Mouse (Mus musculus) lung, postnatal 0 days (tissue): ENCODE data around the gene Mast3. TPM values are rescaled to one million over a fixed set of nuclear protein-coding genes. Genes with fewer than 3 reads are reported as not detected.

ENCODE experiments used
- ATAC-seq: fragments of 200-750 bp; cut with Nextera tagmentation; 2 replicates; pipeline ENCODE4 v1.8.0; 2017; ENCODE audit warnings: moderate library complexity
- DNase-seq: peaks from one replicate; pipeline ENCODE4 v3.0.0-alpha.2; 2016; ENCODE audit warnings: low spot score
- H3K27ac ChIP-seq: fragments of 300-500 bp; sonication (generic); 2 replicates; pipeline ENCODE4 v1.5.1; 2014; ENCODE audit warnings: antibody characterized with exemption, mild to moderate bottlenecking, low read length, mixed read lengths
- H3K27me3 ChIP-seq: fragments of 300-500 bp; sonication (generic); replicated peaks from 2 replicates; pipeline ENCODE4 v1.6.1; 2014; ENCODE audit warnings: low read length, mixed read lengths; ENCODE audit not compliant: insufficient read depth
- H3K36me3 ChIP-seq: fragments of 300-500 bp; sonication (generic); 2 replicates; pipeline ENCODE4 v1.6.1; 2014; ENCODE audit warnings: low read length, mixed read lengths; ENCODE audit not compliant: insufficient read depth
- H3K4me1 ChIP-seq: fragments of 300-500 bp; sonication (generic); 2 replicates; pipeline ENCODE4 v1.6.1; 2014; ENCODE audit warnings: antibody characterized with exemption, low read depth, low read length, mixed read lengths; ENCODE audit not compliant: insufficient read depth
- H3K4me2 ChIP-seq: fragments of 300-500 bp; sonication (generic); replicated peaks from 2 replicates; pipeline ENCODE4 v1.6.1; 2014; ENCODE audit warnings: low read depth, mild to moderate bottlenecking, low read length, moderate library complexity, mixed read lengths
- H3K4me3 ChIP-seq: fragments of 300-500 bp; sonication (generic); 2 replicates; pipeline ENCODE4 v1.5.1; 2014; ENCODE audit warnings: low read depth, low read length
- H3K9ac ChIP-seq: fragments of 300-500 bp; sonication (generic); replicated peaks from 2 replicates; pipeline ENCODE4 v1.6.1; 2014; ENCODE audit warnings: low read depth, mild to moderate bottlenecking
- H3K9me3 ChIP-seq: fragments of 300-500 bp; sonication (generic); 2 replicates; pipeline ENCODE4 v1.6.1; 2016; ENCODE audit warnings: low read length, mixed read lengths
- CTCF ChIP-seq: IDR thresholded peaks from 2 replicates; pipeline ENCODE4 v1.5.1; 2016; ENCODE audit warnings: antibody characterized with exemption, mild to moderate bottlenecking
- EP300 ChIP-seq: IDR thresholded peaks from 2 replicates; pipeline ENCODE4 v1.6.1; 2016; ENCODE audit warnings: antibody characterized with exemption, mild to moderate bottlenecking, control low read depth
- WGBS: fragments of 180-500 bp; shearing (Covaris S2); extraction: QIAGEN DNeasy Blood & Tissue Kit; methylation state at CpG from one replicate; pipeline ENCODE4 v1.1.7; 2014; 5-methylcytosine and 5-hydroxymethylcytosine counted together
- polyA plus RNA-seq: library from polyadenylated mRNA; unstranded; fragments of >200 nt; fragmentation: Nextera tagmentation; extraction: Ambion mirVana; gene quantifications from 2 replicates; pipeline ENCODE4 v1.2.1, GENCODE M21; 2015

The Mast3 gene
- polyA plus RNA-seq, 1 experiment from 2014 or later: 7.6 TPM

DNA sequence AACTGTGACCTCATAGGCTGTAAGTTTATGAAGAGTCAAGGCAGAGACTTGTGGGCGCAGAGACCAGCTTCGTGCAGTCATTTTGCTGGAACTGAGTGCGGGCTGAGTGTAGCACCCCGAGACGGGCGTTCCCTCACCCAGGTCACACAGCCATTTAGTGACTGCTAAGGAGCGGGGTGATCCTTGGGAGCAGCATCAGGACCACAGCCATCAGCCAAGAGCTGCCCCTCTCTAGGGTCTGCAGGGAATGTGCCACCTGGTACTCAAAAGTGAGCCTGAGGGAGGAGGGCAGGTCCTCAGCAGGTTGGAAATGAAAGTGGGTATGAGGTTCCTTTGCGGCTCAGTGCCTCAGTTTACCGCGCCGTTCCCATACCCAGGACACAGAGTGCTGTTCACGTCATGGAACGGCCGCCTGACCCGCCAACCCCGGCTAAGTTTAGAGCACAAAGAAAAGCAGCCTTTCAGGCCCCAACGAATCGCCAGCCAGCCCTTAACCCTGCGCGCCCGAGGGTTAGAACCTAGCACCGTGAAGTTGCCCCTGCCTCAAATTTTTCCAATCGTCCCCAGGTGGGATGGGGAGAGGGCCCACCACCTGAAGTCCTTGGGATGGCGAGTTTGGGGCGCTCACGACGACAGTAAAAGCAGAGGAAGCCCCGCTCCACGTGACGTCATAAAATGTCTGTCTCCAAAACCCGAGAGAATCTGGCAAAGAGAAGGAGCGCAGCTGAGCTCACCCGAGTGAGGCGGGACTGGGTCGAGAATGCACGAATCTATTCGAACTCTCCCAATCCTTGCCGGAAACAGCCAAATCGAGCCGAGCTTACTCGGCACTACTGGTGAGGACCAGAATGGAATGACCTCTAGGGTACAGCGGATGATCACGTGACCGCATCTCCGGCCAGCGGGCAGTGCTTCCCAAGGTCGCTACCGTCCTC is 60.9 kb downstream of the Mast3 start:
- ATAC-seq: peak; percentile 56
- WGBS: 6% methylated on average over 48 of the region's 48 CpGs

DNA sequence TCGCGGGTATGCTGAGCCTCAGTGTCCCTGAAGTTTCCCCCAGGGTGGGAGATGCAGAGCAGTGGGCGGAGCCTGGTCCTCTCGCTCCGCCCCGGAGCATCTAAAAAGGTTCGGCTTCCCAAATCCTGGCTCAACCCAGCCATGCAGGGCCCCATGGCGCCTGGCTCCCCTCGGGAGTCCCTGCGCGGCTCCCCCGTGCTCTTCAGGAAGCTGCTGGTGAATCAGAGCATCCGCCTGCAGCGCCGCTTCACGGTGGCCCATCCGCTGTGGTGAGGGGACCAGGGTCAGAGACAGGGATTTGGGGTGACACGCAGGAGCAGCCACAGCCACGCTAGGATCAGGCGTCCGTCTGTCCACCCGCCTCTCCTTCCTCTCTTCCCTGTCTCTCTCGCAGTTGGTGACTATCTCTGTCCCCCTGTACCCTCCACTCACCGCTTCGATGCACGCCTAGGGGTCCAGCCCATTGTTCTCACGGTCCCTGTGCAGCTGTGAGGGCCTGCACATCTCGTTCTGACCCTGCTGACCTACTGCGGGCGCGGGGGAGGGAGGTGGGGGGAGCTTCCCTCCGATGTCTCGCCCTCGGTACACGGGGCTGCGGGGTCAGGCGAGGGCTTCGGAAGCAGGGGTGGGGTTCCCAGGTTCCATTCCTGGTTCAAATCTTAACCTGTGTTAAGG is 61.7 kb downstream of the Mast3 start:
- DNase-seq: no peak
- peak overlapping the region; percentile 18; the same call in 1 of the 2 replicates for H3K4me3 ChIP-seq
- peak; percentile 18; the same call in 1 of the 2 replicates for ATAC-seq
- H3K9ac ChIP-seq: no peak overlapping the region
- peaks cover 40% of the 10 kb centered on the region; the same call in 1 of the 2 replicates for H3K27me3 ChIP-seq
- 0 out of 2 replicates have a peak overlapping the region, but pooled peaks have one; percentile 8 for H3K4me2 ChIP-seq
- no peaks in the 10 kb centered on the region; the same call in 1 of the 2 replicates for H3K4me1 ChIP-seq
- H3K27ac ChIP-seq: no peak overlapping the region
- WGBS: 3% methylated on average over 37 of the region's 38 CpGs
- H3K9me3 ChIP-seq: no peaks in the 10 kb centered on the region
- H3K36me3 ChIP-seq: no peaks in the 10 kb centered on the region
- no peak for TF ChIP-seq EP300
- TF ChIP-seq CTCF: no peak

More for the DNA sequence above, 60.9 kb downstream of the Mast3 start:
- TF ChIP-seq CTCF (no peak), EP300 (no peak)
- Histone ChIP-seq H3K36me3 (no peaks in the 10 kb centered on the region), H3K27ac (no peak overlapping the region), H3K4me1 (no peaks in the 10 kb centered on the region; the same call in 1 of the 2 replicates), H3K4me3 (peak overlapping the region; percentile 18), H3K9ac (no peak overlapping the region), H3K9me3 (no peaks in the 10 kb centered on the region), H3K4me2 (peak overlapping the region; percentile 37), H3K27me3 (peaks cover 40% of the 10 kb centered on the region; the same call in 1 of the 2 replicates)
- peak; percentile 41 for DNase-seq

GRCm38 (mm10) chr8:70742176-70742575 is 62.7 kb downstream of the Mast3 start:
- Histone ChIP-seq H3K4me3 (no peak overlapping the region), H3K36me3 (no peaks in the 10 kb centered on the region), H3K4me1 (no peaks in the 10 kb centered on the region; the same call in 1 of the 2 replicates), H3K27me3 (peaks cover 40% of the 10 kb centered on the region; the same call in 1 of the 2 replicates), H3K4me2 (no peak overlapping the region), H3K27ac (no peak overlapping the region), H3K9me3 (no peaks in the 10 kb centered on the region), H3K9ac (no peak overlapping the region)
- WGBS: 61% methylated on average over 11 of the region's 11 CpGs
- DNase-seq (no peak), ATAC-seq (no peak)
- TF ChIP-seq EP300 (no peak), CTCF (no peak)

DNA sequence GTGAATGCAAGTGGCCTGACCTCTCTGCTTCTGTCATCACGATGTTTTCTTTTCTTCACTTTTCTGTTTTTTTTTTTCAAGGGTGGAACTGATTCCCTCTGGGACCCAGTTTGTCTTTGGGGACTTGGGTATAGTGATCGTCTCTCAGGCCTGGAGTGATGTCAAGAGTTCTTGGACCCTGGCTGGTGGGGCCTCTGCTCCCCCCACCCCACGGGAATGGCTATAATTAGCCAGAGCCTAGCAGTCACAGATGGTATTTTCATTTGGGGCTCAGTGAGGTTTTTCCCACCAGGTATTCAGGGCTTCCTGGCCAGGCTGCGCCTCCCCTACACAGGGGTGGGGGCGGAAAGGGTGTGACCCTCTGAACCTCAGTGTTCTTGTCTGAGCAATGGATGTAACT is 63.2 kb downstream of the Mast3 start:
- no peak overlapping the region for H3K4me3 ChIP-seq
- ATAC-seq (no peak), DNase-seq (no peak)
- H3K36me3 ChIP-seq: no peaks in the 10 kb centered on the region
- H3K27me3 ChIP-seq: peaks cover 40% of the 10 kb centered on the region; the same call in 1 of the 2 replicates
- no peaks in the 10 kb centered on the region; the same call in 1 of the 2 replicates for H3K4me1 ChIP-seq
- no peak for TF ChIP-seq CTCF
- no peak for TF ChIP-seq EP300
- no peak overlapping the region for H3K9ac ChIP-seq
- 57% methylated on average over 5 of the region's 5 CpGs for WGBS
- H3K27ac ChIP-seq: no peak overlapping the region
- H3K4me2 ChIP-seq: no peak overlapping the region
- no peaks in the 10 kb centered on the region for H3K9me3 ChIP-seq

DNA sequence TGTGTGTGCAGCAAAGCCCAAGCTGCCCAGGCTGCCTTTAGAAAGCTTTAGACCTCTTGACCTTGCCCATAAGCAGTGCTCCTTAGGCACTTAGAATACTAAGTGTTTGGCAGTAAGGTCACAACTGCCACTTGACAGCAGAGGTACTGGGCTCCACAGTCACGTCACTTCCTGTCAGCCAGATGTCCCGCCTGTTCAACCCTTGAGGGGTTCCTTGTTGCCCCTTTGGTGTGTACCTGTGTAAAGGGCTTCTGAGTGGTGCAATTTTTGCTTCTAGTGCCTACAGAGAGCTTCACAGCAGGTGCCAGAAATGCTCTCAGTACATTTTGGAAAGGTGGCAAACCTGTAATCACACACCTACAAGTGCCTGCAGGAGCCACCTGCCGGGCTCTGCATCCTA is 66.6 kb downstream of the Mast3 start:
- Histone ChIP-seq H3K27me3 (peaks cover 17% of the 10 kb centered on the region; the same call in 1 of the 2 replicates), H3K4me2 (no peak overlapping the region), H3K9me3 (no peaks in the 10 kb centered on the region), H3K4me3 (no peak overlapping the region), H3K9ac (no peak overlapping the region), H3K27ac (peak overlapping the region; percentile 54), H3K4me1 (no peaks in the 10 kb centered on the region), H3K36me3 (no peaks in the 10 kb centered on the region)
- ATAC-seq (peak; percentile 96), DNase-seq (peak; percentile 94)
- WGBS: 25% methylated on average over 3 of the region's 3 CpGs
- TF ChIP-seq CTCF (no peak), EP300 (peak; percentile 80; the same call in 1 of the 2 replicates)

DNA sequence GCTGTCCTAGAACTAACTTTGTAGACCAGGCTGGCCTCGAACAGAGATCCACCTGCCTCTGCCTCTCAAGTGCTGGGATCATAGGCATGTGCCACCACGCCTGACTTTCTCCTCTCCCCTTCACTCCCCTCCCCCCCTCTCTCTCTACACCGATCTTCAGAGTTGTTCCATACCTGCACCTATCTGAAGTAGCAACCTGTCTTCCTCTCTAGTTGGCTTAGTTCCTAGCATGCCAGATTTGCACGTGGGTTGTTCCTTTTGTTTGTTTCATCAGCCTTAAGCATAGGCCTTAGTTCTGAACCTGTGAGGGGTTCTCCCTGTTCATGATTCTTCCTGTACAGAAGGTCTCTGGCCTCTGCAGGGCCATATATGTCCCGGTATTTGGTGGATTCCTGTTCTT is 67.1 kb downstream of the Mast3 start:
- TF ChIP-seq CTCF: no peak
- no peak for TF ChIP-seq EP300
- Histone ChIP-seq H3K36me3 (no peaks in the 10 kb centered on the region), H3K4me2 (no peak overlapping the region), H3K27me3 (peaks cover 12% of the 10 kb centered on the region; the same call in 1 of the 2 replicates), H3K4me3 (no peak overlapping the region), H3K9me3 (no peaks in the 10 kb centered on the region), H3K9ac (no peak overlapping the region), H3K27ac (peak overlapping the region; percentile 54), H3K4me1 (no peaks in the 10 kb centered on the region)
- peak; percentile 62 for ATAC-seq
- WGBS: 47% methylated on average over 5 of the region's 5 CpGs
- peak; percentile 74 for DNase-seq
